Mouse (Mus musculus): ENCODE data around the gene Heca.
"Not testable (repeated sequence)": the region's sequence is repeated elsewhere in the genome, so short reads cannot be mapped to it uniquely, and the experiment has no call there.

The Heca gene

GRCm38 (mm10) chr10:17880038-17880437 is 67.8 kb downstream of the Heca start:
- DNase-seq, result no peak

GRCm38 (mm10) chr10:17878002-17878919 is 69.6 kb downstream of the Heca start:
- no peak for DNase-seq

GRCm38 (mm10) chr10:17869822-17870662 is 77.8 kb downstream of the Heca start:
- peak; percentile 22 for DNase-seq

- DNase-seq, result no peak
These were observed 87.0 kb downstream of the Heca start for GRCm38 (mm10) chr10:17860701-17861480.

GRCm38 (mm10) chr10:17857647-17858261 is 90.1 kb downstream of the Heca start:
- no peak for DNase-seq

GRCm38 (mm10) chr10:17844781-17845537 is 102.9 kb downstream of the Heca start:
- DNase-seq, result no peak

- DNase-seq, result no peak
These were observed 105.8 kb downstream of the Heca start for GRCm38 (mm10) chr10:17842030-17842429.

- no peak for DNase-seq
These were observed 111.6 kb downstream of the Heca start for GRCm38 (mm10) chr10:17836275-17836674.

GRCm38 (mm10) chr10:17835031-17835430 is 112.8 kb downstream of the Heca start:
- no peak for DNase-seq

GRCm38 (mm10) chr10:17831041-17831440 is 116.8 kb downstream of the Heca start:
- no peak for DNase-seq

GRCm38 (mm10) chr10:17829205-17829604 is 118.7 kb downstream of the Heca start:
- no peak for DNase-seq

GRCm38 (mm10) chr10:17827391-17827790 is 120.5 kb downstream of the Heca start:
- DNase-seq, result no peak

GRCm38 (mm10) chr10:17820422-17820821 is 127.4 kb downstream of the Heca start:
- DNase-seq, result not testable (repeated sequence)
